Mouse (Mus musculus) myocyte (in vitro differentiated cells): ENCODE measurements around the gene Pklr. TPM values are rescaled to one million over a fixed set of nuclear protein-coding genes. Genes with fewer than 3 reads are reported as not detected.

Experiments used
- H3K27me3 ChIP-seq: one replicate; pipeline ENCODE4 v1.6.1; 2011; ENCODE audit not compliant: control insufficient read depth, insufficient read depth, insufficient read length
- H3K36me3 ChIP-seq: one replicate; pipeline ENCODE4 v1.6.1; 2011; ENCODE audit not compliant: control insufficient read depth, insufficient read depth
- H3K4me2 ChIP-seq: one replicate; pipeline ENCODE4 v1.6.1; 2011; ENCODE audit warnings: low read depth, control low read depth
- H3K4me3 ChIP-seq: one replicate; pipeline ENCODE4 v1.5.1; 2011; ENCODE audit warnings: mild to moderate bottlenecking, control low read depth, moderate library complexity
- H3K79me2 ChIP-seq: one replicate; pipeline ENCODE4 v1.6.1; 2011; ENCODE audit not compliant: control insufficient read depth, insufficient read depth
- H3ac ChIP-seq: one replicate; pipeline ENCODE4 v1.6.1; 2011; ENCODE audit not compliant: control insufficient read depth, insufficient read length
- CEBPB ChIP-seq: IDR thresholded peaks from 2 replicates; pipeline ENCODE4 v1.6.1; 2011; ENCODE audit warnings: mild to moderate bottlenecking, moderate library complexity; ENCODE audit not compliant: poor library complexity, insufficient read depth, severe bottlenecking
- E2F4 ChIP-seq: IDR thresholded peaks from one replicate; pipeline ENCODE4 v1.6.1; 2011; ENCODE audit warnings: mild to moderate bottlenecking, control low read depth, moderate library complexity; ENCODE audit not compliant: insufficient read depth
- MAX ChIP-seq: IDR thresholded peaks from one replicate; pipeline ENCODE4 v1.6.1; 2011; ENCODE audit warnings: low read depth, mild to moderate bottlenecking, control low read depth
- MYOD1 ChIP-seq, 3 experiments: IDR thresholded peaks; one replicate each; pipeline ENCODE4 v1.6.1; 2011; ENCODE audit warnings: control low read depth in 2 of 3, low read depth in 2 of 3, mild to moderate bottlenecking in 2 of 3, moderate library complexity in 1 of 3; ENCODE audit not compliant: insufficient read length in 2 of 3, control insufficient read depth in 1 of 3
- MYOG ChIP-seq, 3 experiments: IDR thresholded peaks; one replicate each; pipeline ENCODE4 v1.6.1; 2011; ENCODE audit warnings: control low read depth in 2 of 3, low read depth in 2 of 3, mild to moderate bottlenecking in 2 of 3; ENCODE audit not compliant: insufficient read length in 2 of 3, control insufficient read depth in 1 of 3, insufficient read depth in 1 of 3
- POLR2A ChIP-seq: IDR thresholded peaks from one replicate; pipeline ENCODE4 v1.6.1; 2011; ENCODE audit warnings: low read depth, mild to moderate bottlenecking, control low read depth, moderate library complexity; ENCODE audit not compliant: insufficient read length
- POLR2AphosphoS2 ChIP-seq: IDR thresholded peaks from one replicate; pipeline ENCODE4 v1.6.1; 2011; ENCODE audit warnings: low read depth, control low read depth; ENCODE audit not compliant: insufficient read length
- REST ChIP-seq: IDR thresholded peaks from one replicate; pipeline ENCODE4 v1.6.1; 2011; ENCODE audit warnings: mild to moderate bottlenecking, control low read depth, moderate library complexity; ENCODE audit not compliant: insufficient read depth, insufficient read length
- SRF ChIP-seq: IDR thresholded peaks from one replicate; pipeline ENCODE4 v1.6.1; 2011; ENCODE audit warnings: low read depth; ENCODE audit not compliant: control insufficient read depth, insufficient read length
- TCF12 ChIP-seq: IDR thresholded peaks from one replicate; pipeline ENCODE4 v1.6.1; 2011; ENCODE audit warnings: mild to moderate bottlenecking, control low read depth; ENCODE audit not compliant: poor library complexity, insufficient read depth, severe bottlenecking
- TCF3 ChIP-seq: IDR thresholded peaks from one replicate; pipeline ENCODE4 v1.6.1; 2011; ENCODE audit warnings: low read depth, control low read depth; ENCODE audit not compliant: insufficient read length
- USF1 ChIP-seq: IDR thresholded peaks from one replicate; pipeline ENCODE4 v1.6.1; 2011; ENCODE audit warnings: low read depth, mild to moderate bottlenecking, control low read depth, moderate library complexity
- polyA plus RNA-seq: library from polyadenylated mRNA; unstranded; fragments of >200 nt; fragmentation: generic; extraction: Trizol; gene quantifications from one replicate; pipeline ENCODE4 v1.2.1, GENCODE M21; 2012; ENCODE audit warnings: missing spikeins

Gene Pklr
- polyA plus RNA-seq, 1 experiment = not detected

- H3K4me3 ChIP-seq = no peak overlapping the region
- H3K27me3 ChIP-seq = peaks cover 69% of the 10 kb centered on the region
- H3K79me2 ChIP-seq = no peaks in the 10 kb centered on the region
- TF ChIP-seq TCF12 (no peak), SRF (no peak), MYOG (IDR thresholded peaks at IDR 0.05; ENCODE audit: control insufficient read depth in 1 of 3, insufficient read depth in 1 of 3, insufficient read length in 2 of 3, low read depth in 2 of 3) (no peak), POLR2A (no peak), E2F4 (no peak), POLR2AphosphoS2 (no peak), USF1 (no peak), REST (no peak), MYOD1 (IDR thresholded peaks at IDR 0.05; ENCODE audit: control insufficient read depth in 1 of 3, insufficient read length in 2 of 3, low read depth in 2 of 3) (no peak), CEBPB (no peak), MAX (no peak), TCF3 (no peak)
- no peaks in the 10 kb centered on the region for H3K36me3 ChIP-seq
- no peak overlapping the region for H3ac ChIP-seq
- H3K4me2 ChIP-seq = no peak overlapping the region
Observed at GRCm38 (mm10) chr3:89132285-89133062, 3.5 kb upstream of the Pklr start.

- Histone ChIP-seq H3K4me2 (no peak overlapping the region), H3K79me2 (no peaks in the 10 kb centered on the region), H3K36me3 (no peaks in the 10 kb centered on the region), H3K27me3 (peaks cover 64% of the 10 kb centered on the region), H3K4me3 (no peak overlapping the region), H3ac (no peak overlapping the region)
- TF ChIP-seq E2F4 = no peak
- TF ChIP-seq CEBPB = no peak
- TF ChIP-seq MAX = no peak
- TF ChIP-seq TCF12 = no peak
- TF ChIP-seq POLR2AphosphoS2 = no peak
Observed at GRCm38 (mm10) chr3:89133063-89133450, 2.9 kb upstream of the Pklr start.

- Histone ChIP-seq H3ac (no peak overlapping the region), H3K36me3 (no peaks in the 10 kb centered on the region), H3K4me2 (no peak overlapping the region), H3K4me3 (no peak overlapping the region), H3K27me3 (peaks cover 63% of the 10 kb centered on the region), H3K79me2 (no peaks in the 10 kb centered on the region)
- TF ChIP-seq TCF3 (no peak), E2F4 (no peak), MYOD1 (IDR thresholded peaks at IDR 0.05; ENCODE audit: control insufficient read depth in 1 of 3, insufficient read length in 2 of 3, low read depth in 2 of 3) (no peak), MYOG (IDR thresholded peaks at IDR 0.05; ENCODE audit: control insufficient read depth in 1 of 3, insufficient read depth in 1 of 3, insufficient read length in 2 of 3, low read depth in 2 of 3) (no peak)
Observed at GRCm38 (mm10) chr3:89133752-89134151, 2.2 kb upstream of the Pklr start.

- H3K79me2 ChIP-seq = no peaks in the 10 kb centered on the region
- TF ChIP-seq SRF (no peak), MYOD1 (IDR thresholded peaks at IDR 0.05; ENCODE audit: control insufficient read depth in 1 of 3, insufficient read length in 2 of 3, low read depth in 2 of 3) (no peak), MAX (no peak), POLR2A (no peak), USF1 (no peak), TCF12 (no peak), TCF3 (no peak), E2F4 (no peak), REST (no peak), POLR2AphosphoS2 (no peak), MYOG (IDR thresholded peaks at IDR 0.05; ENCODE audit: control insufficient read depth in 1 of 3, insufficient read depth in 1 of 3, insufficient read length in 2 of 3, low read depth in 2 of 3) (no peak), CEBPB (no peak)
- no peak overlapping the region for H3ac ChIP-seq
- H3K27me3 ChIP-seq = peaks cover 73% of the 10 kb centered on the region
- no peaks in the 10 kb centered on the region for H3K36me3 ChIP-seq
- no peak overlapping the region for H3K4me3 ChIP-seq
- no peak overlapping the region for H3K4me2 ChIP-seq
Observed at GRCm38 (mm10) chr3:89136365-89136764, 423 bp downstream of the Pklr start.

- Histone ChIP-seq H3K4me2 (no peak overlapping the region), H3K27me3 (peaks cover 82% of the 10 kb centered on the region), H3K4me3 (no peak overlapping the region), H3ac (no peak overlapping the region), H3K79me2 (no peaks in the 10 kb centered on the region), H3K36me3 (no peaks in the 10 kb centered on the region)
- TF ChIP-seq SRF (no peak), E2F4 (no peak), TCF3 (no peak), MAX (no peak), TCF12 (no peak)
Observed at GRCm38 (mm10) chr3:89144821-89145220, 8.9 kb downstream of the Pklr start.
